Mouse (Mus musculus) CH12F3 (cell line): ENCODE results near the gene Suclg2.
"Not testable (repeated sequence)": the region's sequence is repeated elsewhere in the genome, so short reads cannot be mapped to it uniquely, and the experiment has no call there.

ENCODE experiments used
- in situ Hi-C: fragments of 300-500 bp; cut with MboI; formaldehyde crosslinking; loops from 2 replicates; pipeline ENCODE4 v1.14.3; 2020; ENCODE audit warnings: low sequenced_read_pairs

The Suclg2 gene

DNA sequence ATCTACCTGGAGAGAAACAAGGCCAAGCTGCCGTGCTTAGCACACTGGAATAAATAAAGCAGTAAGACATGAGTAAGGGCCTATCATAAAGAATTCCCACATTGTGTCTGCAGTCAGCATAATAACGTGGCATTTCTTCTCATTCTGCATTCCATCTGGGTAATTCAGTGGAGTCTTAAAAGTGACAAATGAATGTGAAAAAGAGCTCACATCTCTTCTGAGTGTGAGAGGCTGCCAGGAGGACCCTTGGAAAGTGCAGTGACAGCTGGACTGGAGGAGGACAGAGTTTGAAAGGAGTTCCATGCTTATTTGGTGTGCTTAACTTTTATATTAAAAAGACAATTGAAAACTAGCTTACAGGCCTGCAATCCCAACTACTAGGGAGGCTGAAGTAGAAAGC is 83.2 kb downstream of the Suclg2 start:
- in situ Hi-C loops: no loop called here

- in situ Hi-C loops: no loop called here
These were observed 89.5 kb downstream of the Suclg2 start for GRCm38 (mm10) chr6:95629071-95629470.

DNA sequence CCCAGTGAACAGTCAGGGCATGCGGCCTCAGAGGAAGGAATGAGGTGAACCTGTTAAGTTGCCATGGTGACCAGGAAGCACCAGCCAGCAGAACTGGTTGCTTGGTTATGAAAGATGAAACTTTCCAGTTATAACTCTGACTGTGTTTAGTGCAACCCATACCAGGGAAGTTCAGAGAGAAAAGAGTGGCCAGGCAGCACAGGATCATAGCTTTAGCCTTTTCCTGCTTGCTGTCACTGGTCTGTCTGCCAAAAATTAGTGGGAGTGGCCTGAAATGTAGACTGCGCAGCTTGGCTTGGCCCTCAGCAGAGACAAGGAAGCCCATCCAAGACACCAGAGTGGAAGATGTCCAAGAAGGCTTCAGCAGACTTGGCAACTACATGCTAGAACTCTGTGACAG is 96.8 kb downstream of the Suclg2 start:
- in situ Hi-C loops: no loop called here

DNA sequence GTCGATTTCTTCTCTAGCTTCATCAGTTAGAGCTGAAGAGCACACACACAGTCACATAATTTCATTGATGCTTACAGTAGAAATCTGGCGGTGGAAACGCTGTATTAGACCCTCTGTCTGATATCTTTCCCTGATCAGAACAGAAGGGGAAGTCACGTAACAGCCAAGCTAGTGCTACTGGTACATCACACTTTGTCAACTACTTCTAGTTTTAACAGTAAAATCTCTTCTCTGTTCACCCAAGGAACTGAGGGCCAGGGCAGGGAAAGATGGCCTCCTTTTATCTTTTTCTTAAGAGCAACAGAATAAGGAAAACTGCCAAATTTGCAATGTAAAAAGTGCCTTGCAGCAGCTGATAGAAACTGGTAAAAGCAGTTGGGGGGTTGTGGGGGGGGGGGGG is 97.8 kb downstream of the Suclg2 start:
- in situ Hi-C loops: no loop called here

GRCm38 (mm10) chr6:95619817-95620216 is 98.8 kb downstream of the Suclg2 start:
- in situ Hi-C loops: no loop called here

DNA sequence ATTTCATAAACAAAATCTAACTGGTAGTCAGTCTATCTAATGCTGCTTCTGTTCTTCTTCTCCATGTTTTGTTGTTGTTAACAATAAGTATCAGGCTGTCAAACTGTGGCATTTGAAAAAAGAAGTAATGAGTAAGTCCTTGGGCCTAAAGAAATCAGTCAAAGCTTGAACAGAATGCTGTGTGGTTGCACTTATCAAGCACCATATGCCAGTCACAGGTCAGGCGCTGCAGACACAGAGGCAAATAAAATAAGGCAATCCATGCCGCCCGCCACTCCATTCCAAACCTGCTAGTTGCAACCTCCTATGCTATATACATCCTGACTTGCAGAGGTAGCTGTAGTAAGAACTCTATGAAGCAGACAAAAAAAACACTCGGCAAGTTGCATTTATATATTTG is 100.2 kb downstream of the Suclg2 start:
- in situ Hi-C loops: no loop called here

DNA sequence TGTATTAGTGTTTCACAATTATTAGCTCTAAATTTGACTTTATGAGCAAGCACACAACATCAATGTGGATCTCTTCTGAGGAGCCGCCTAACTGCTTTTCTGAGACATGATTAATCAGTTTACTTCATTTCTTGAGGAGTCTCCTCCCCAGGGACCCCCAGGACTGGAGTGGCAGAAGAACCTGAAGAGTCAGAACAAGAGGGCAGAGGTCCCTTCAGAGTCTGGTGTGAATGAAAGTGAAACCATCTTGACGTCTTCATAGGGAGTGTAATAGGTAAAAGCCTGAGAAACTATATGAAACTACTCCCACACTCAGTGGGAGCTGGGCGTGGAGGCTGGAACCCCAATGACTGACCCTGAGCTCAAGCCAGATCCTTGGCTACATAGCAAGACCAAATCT is 105.4 kb downstream of the Suclg2 start:
- in situ Hi-C loops: no loop called here

- in situ Hi-C loops: no loop called here
These were observed 106.1 kb downstream of the Suclg2 start for GRCm38 (mm10) chr6:95612412-95613022.

DNA sequence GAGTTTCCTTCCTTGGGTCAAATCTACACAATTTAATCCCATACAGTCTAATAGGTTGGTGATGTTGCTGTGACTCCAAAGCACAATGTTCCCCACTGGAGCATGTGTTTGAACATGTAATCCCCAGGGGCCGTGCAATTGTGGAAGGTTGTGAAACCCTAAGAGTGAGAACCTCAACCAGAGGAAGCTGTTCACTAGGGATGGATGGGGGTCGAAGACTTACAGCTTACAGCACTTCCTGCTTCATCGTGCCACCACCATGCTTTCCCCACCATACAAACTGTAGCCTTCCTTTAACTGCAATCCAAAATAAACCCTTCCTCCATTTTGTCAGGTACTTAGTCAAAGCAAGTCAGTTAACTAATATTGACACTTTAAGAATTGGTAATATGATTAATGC is 107.5 kb downstream of the Suclg2 start:
- in situ Hi-C loops: no loop called here

GRCm38 (mm10) chr6:95608123-95608522 is 110.5 kb downstream of the Suclg2 start:
- in situ Hi-C loops: no loop called here

DNA sequence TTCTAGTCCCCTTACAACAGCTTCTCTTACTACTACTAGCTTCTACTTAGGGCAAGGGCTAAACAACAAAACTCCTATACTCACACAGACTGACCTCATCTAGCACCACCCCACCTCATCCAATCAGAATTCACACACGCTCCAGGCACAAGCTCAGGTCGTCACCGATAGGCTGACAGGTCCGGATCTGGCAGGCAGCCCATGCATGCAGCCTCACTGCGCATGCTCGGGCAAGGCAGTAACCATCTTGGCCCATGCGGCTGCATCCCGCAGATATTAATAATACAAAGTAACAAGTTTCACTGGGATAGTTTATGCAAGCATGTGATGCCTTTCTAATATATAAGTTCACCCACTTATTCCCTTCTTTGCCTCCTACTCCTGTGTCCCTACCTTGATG is 117.9 kb downstream of the Suclg2 start:
- in situ Hi-C loops: not testable (repeated sequence)

GRCm38 (mm10) chr6:95596766-95597750 is 121.5 kb downstream of the Suclg2 start:
- in situ Hi-C loops: no loop called here

DNA sequence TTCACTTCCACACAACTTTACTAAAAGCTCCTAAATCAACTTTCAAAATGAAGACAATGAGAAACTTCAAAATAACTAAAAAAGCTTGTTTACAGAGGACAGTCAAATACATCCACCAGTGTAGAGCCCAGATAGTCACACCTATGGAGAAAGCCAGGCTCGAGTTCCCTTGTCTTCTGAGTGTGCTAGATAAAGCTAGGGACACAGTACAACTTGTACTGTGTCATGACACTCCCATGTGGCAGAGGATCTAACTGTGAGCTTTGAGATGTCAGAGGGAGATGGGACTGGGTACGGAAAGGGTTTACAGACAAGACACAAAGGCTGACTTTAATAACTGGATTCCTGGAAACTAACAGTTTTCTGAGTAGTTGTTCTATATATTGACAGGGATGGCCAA is 122.7 kb downstream of the Suclg2 start:
- in situ Hi-C loops: no loop called here

- in situ Hi-C loops: no loop called here
These were observed 124.4 kb downstream of the Suclg2 start for GRCm38 (mm10) chr6:95594239-95594638.

- in situ Hi-C loops: no loop called here
These were observed 126.2 kb downstream of the Suclg2 start for GRCm38 (mm10) chr6:95592396-95592795.

DNA sequence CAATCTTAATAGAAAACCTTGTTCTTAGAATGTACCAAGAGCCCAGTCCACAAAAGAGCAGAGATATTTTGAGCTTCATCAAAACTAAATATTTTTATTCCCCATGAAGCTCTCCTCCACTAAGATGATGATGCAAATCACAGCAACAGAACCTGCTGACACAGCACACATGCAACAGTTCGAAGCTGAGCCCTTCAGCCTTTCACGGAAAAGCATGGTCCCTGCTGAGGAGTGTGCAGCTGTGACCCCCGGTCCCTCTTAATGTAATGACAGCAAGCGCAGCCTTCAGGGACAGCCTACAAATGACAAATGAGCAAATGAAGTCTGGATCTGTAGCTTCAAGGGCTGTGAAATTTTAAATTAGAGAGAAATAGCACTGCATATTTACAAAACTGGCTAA is 128.1 kb downstream of the Suclg2 start:
- in situ Hi-C loops: no loop called here

DNA sequence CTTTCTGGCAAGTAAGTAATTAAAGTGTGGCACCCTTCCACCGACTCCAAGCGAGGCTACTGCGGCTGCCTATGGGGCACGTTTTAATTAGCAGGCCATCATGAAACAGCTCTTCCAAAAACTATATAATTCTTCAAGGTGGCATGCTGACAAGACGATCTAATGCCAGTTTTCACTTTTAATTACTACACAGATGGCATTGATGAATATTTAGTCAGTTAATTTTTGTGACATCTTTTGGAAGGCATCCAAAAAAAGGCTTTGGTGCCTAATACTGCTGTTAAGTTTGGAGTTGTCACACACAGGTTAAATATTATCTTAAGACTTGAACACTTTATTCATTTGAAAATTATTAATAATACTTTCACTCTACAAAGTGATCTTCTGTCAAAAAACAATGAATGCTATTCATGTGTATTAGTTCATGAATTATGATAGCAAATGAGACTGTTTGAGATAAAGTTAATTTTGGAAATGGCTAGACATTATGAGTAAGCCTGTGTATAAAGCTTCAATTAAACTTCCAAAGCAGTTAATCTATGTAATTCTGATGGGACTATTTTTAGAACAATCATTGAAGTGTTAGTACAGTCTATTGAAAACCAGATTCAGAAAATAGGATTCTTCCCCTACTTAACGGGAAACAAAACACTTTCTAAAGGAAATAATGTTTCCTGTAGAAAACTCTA is 131.3 kb downstream of the Suclg2 start:
- in situ Hi-C loops: no loop called here

DNA sequence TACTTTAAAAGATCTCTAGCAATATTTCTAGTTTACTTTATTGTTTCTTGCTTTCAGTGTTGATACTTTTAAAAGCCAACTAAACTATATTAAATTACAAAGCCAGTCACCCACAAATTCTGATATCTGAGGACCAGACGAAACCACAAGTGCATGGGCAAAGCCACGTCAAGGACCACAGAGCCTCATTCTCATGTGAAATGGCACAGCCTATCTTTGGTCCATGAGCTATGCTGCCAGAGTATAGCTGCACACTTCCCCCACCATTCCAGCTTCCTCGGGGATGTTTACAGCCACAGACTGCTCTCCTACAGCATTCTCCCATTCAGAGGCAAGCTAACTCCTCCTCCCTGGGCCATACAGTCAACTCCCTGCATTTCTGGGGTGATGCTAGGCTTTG is 136.7 kb downstream of the Suclg2 start:
- in situ Hi-C loops: no loop called here

DNA sequence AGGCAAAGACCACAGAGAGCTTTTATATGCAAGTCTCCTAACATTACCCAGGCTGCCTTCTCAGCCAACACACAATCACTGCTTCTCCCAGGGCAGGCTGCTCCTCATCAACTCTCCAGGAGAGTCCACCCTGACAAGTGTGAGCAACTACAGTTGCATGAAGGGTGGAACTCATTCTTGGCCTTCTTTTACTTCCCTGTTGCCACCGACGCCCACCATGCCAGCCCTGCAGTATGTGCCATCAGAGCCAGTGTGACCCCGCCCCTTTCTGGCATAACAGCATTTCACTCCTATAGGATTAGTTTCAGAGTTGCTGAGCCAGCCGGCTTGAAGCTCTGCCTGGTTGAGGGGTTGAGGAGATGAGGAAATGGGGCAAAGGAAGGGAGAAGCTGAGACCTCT is 138.8 kb downstream of the Suclg2 start:
- in situ Hi-C loops: no loop called here

DNA sequence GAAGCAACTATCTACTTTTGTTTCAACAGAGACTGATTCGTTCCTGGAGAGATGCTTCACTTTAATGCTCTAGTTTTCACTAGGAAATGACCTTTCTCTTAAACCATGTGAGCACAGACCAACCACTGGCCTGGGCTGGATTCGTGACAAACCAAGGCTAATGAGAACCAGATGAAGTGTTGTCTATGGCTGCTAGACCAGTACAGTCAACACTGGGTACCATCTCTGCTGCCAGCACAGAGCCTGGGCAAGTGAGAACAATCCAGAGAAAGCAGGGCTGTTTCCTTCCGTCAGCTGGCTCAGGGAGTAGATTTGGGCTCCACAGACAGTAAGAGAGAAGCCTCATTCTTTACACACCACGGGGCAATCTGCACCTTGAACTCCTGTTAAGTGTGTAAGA is 143.1 kb downstream of the Suclg2 start:
- in situ Hi-C loops: no loop called here

DNA sequence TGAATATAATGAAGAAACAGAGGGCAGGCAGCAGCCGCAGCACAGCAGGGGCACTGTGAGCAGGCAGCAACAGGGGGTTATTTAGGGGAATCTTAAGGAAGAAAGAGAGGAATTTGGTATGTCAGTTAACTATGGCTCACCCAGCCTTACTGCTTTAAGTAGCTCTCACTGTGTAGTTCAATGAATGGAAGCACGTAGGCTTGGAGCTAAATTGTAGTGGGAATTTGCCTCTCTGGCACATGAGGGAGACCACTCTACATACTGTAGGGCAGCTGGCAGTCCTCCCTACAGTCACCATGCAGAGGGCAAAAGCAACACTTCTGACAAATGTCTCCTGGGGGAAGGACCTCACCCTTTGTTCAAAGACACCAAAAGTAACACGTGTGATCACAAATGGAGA is 143.7 kb downstream of the Suclg2 start:
- in situ Hi-C loops: no loop called here

DNA sequence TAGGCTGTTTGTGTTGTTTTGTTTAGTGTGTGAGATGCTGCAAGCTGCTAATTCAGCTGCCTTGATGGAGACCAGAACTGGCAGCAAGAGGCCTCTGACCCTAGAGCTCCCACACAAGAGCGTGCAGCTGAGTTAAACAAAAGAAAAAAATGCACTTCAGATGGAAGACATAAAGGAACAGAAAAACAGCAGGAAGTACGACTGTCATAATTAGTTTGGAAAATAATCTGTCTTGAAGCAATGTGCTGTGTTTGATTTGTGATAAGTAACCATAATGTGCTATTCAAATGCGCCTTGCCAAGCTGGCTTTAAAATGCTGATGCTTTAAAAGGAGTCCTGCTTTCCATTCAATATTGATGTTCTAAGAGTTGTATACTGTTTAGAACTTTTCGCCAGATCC is 144.2 kb downstream of the Suclg2 start:
- in situ Hi-C loops: no loop called here
